Mouse (Mus musculus) Patski (cell line): ENCODE results near the gene Dnttip1. TPM values are rescaled to one million over a fixed set of nuclear protein-coding genes. Genes with fewer than 3 reads are reported as not detected.

Experiments used
- ATAC-seq: fragments of 100-300 bp; one replicate; pipeline ENCODE4 v1.8.0; 2021
- CTCF ChIA-PET: fragments of 350-600 bp; sonication (Branson Sonifier 250); formaldehyde crosslinking; loops from one replicate; lab custom pipeline; 2022; ENCODE audit warnings: inconsistent platforms; lab: Charles Lee
- POLR2A ChIA-PET: fragments of 350-600 bp; sonication (Branson Sonifier 250); formaldehyde crosslinking; loops from one replicate; lab custom pipeline; 2022; ENCODE audit warnings: antibody characterized with exemption, inconsistent platforms; lab: Charles Lee
- DNase-seq: peaks from one replicate; pipeline ENCODE4 v3.0.0-alpha.2; 2011; ENCODE audit warnings: low read depth, low spot score
- H3K27me3 ChIP-seq: fragments of 371-371 bp; one replicate; pipeline ENCODE4 v1.5.1; 2021
- CTCF ChIP-seq: fragments of 100-300 bp; IDR thresholded peaks from one replicate; pipeline ENCODE4 v1.5.1; 2021
- in situ Hi-C: fragments of 300-500 bp; cut with MboI; formaldehyde crosslinking; loops from 3 replicates; pipeline ENCODE4 v1.11.1; 2018; ENCODE audit warnings: low pct_unique_long_range_greater_than_20kb, mixed read lengths
- polyA plus RNA-seq: library from polyadenylated mRNA; unstranded; gene quantifications from one replicate; pipeline ENCODE4 v1.2.3, GENCODE M21; 2021

Dnttip1 gene
- polyA plus RNA-seq, 1 experiment from 2014 or later: 49.8 TPM

GRCm38 (mm10) chr2:164817206-164817605, 71.4 kb downstream of the Dnttip1 start:
- in situ Hi-C loops: no loop called here
- CTCF ChIA-PET: interaction anchor here (1.1 to 1.5 kb wide), 2 partner anchors 10 to 11 kb away, joined by 4 read pairs; no protein-coding TSS in a partner anchor

GRCm38 (mm10) chr2:164817703-164818102, 71.9 kb downstream of the Dnttip1 start:
- no peak for TF ChIP-seq CTCF
- CTCF ChIA-PET: interaction anchor here (1.1 to 1.5 kb wide), 2 partner anchors 10 to 12 kb away, joined by 4 read pairs; no protein-coding TSS in a partner anchor
- no peak for ATAC-seq
- POLR2A ChIA-PET: no interaction called here
- no peaks in the 10 kb centered on the region for H3K27me3 ChIP-seq
- DNase-seq: no peak
- in situ Hi-C loops: no loop called here

More at GRCm38 (mm10) chr2:164817206-164817605, 71.4 kb downstream of the Dnttip1 start:
- ATAC-seq: no peak
- TF ChIP-seq CTCF: no peak
- POLR2A ChIA-PET: no interaction called here
- H3K27me3 ChIP-seq: no peaks in the 10 kb centered on the region
- DNase-seq: no peak

Other genes with a start within 250 kb of the Dnttip1 start
- 136 TPM for gene Pigt, start 248.5 kb upstream of the Dnttip1 start, polyA plus RNA-seq
- 0.15 TPM for gene Wfdc2, start 183.6 kb upstream of the Dnttip1 start, polyA plus RNA-seq
- gene Spint3, start 172.5 kb upstream of the Dnttip1 start, polyA plus RNA-seq: not detected
- gene Wfdc6a, start 160.5 kb upstream of the Dnttip1 start, polyA plus RNA-seq: not detected
- not detected for gene Eppin, start 152.4 kb upstream of the Dnttip1 start, polyA plus RNA-seq
- not detected for gene Wfdc6b, start 132.5 kb upstream of the Dnttip1 start, polyA plus RNA-seq
- not detected for gene Wfdc8, start 132.4 kb upstream of the Dnttip1 start, polyA plus RNA-seq
- gene Wfdc16, start 107.2 kb upstream of the Dnttip1 start, polyA plus RNA-seq: not detected
- gene Wfdc10, start 89.9 kb upstream of the Dnttip1 start, polyA plus RNA-seq: not detected
- not detected for gene Wfdc9, start 89.4 kb upstream of the Dnttip1 start, polyA plus RNA-seq
- gene Wfdc11, start 71.9 kb upstream of the Dnttip1 start, polyA plus RNA-seq: not detected
- not detected for gene Wfdc13, start 60.9 kb upstream of the Dnttip1 start, polyA plus RNA-seq
- not detected for gene Spint4, start 47.5 kb upstream of the Dnttip1 start, polyA plus RNA-seq
- not detected for gene Spint5, start 30.7 kb upstream of the Dnttip1 start, polyA plus RNA-seq
- gene Wfdc3, start 52 bp upstream of the Dnttip1 start, polyA plus RNA-seq: 0.47 TPM
- gene Ube2c, start 23.9 kb downstream of the Dnttip1 start, polyA plus RNA-seq: 106 TPM
- gene Tnnc2, start 34.0 kb downstream of the Dnttip1 start, polyA plus RNA-seq: 0.18 TPM
- gene Snx21, start 39.8 kb downstream of the Dnttip1 start, polyA plus RNA-seq: 50.3 TPM
- 23.3 TPM for gene Acot8, start 58.9 kb downstream of the Dnttip1 start, polyA plus RNA-seq
- gene Zswim3, start 59.1 kb downstream of the Dnttip1 start, polyA plus RNA-seq: 6.8 TPM
- 13.2 TPM for gene Zswim1, start 76.7 kb downstream of the Dnttip1 start, polyA plus RNA-seq
- gene Spata25, start 82.6 kb downstream of the Dnttip1 start, polyA plus RNA-seq: 0.14 TPM
- 479 TPM for gene Ctsa, start 86.9 kb downstream of the Dnttip1 start, polyA plus RNA-seq
- 2.6 TPM for gene Neurl2, start 87.5 kb downstream of the Dnttip1 start, polyA plus RNA-seq
- 9.4 TPM for gene Pltp, start 111.7 kb downstream of the Dnttip1 start, polyA plus RNA-seq
- gene Pcif1, start 133.3 kb downstream of the Dnttip1 start, polyA plus RNA-seq: 38.7 TPM
- gene Zfp335, start 165.8 kb downstream of the Dnttip1 start, polyA plus RNA-seq: 19.0 TPM
- gene Mmp9, start 194.8 kb downstream of the Dnttip1 start, polyA plus RNA-seq: 0.12 TPM
- gene Slc12a5, start 214.8 kb downstream of the Dnttip1 start, polyA plus RNA-seq: 3.9 TPM